Mouse (Mus musculus): ENCODE results near the gene Dzip1.

Dzip1 gene

GRCm38 (mm10) chr14:118868102-118868724 is 57.0 kb downstream of the Dzip1 start:
- no peak for DNase-seq (ENCODE audit: low spot score)

GRCm38 (mm10) chr14:118867366-118867765 is 57.9 kb downstream of the Dzip1 start:
- no peak for DNase-seq (ENCODE audit: low spot score)

- no peak for DNase-seq (ENCODE audit: low spot score)
Measured at GRCm38 (mm10) chr14:118866014-118866811, 59.0 kb downstream of the Dzip1 start.

GRCm38 (mm10) chr14:118864905-118865304 is 60.4 kb downstream of the Dzip1 start:
- no peak for DNase-seq (ENCODE audit: low spot score)

- DNase-seq (ENCODE audit: low spot score) = no peak
Measured at GRCm38 (mm10) chr14:118862253-118862652, 63.0 kb downstream of the Dzip1 start.

GRCm38 (mm10) chr14:118858318-118858717 is 66.9 kb downstream of the Dzip1 start:
- no peak for DNase-seq (ENCODE audit: low spot score)

- DNase-seq (ENCODE audit: low spot score) = no peak
Measured at GRCm38 (mm10) chr14:118856563-118856962, 68.7 kb downstream of the Dzip1 start.

GRCm38 (mm10) chr14:118855141-118855800 is 70.0 kb downstream of the Dzip1 start:
- no peak for DNase-seq (ENCODE audit: low spot score)

GRCm38 (mm10) chr14:118854371-118855114 is 70.7 kb downstream of the Dzip1 start:
- peak; percentile 30 for DNase-seq (ENCODE audit: low spot score)

GRCm38 (mm10) chr14:118851496-118852107 is 73.7 kb downstream of the Dzip1 start:
- no peak for DNase-seq (ENCODE audit: low spot score)

- no peak for DNase-seq (ENCODE audit: low spot score)
Measured at GRCm38 (mm10) chr14:118850696-118851035, 74.6 kb downstream of the Dzip1 start.

- no peak for DNase-seq (ENCODE audit: low spot score)
Measured at GRCm38 (mm10) chr14:118850011-118850695, 75.1 kb downstream of the Dzip1 start.

- no peak for DNase-seq (ENCODE audit: low spot score)
Measured at GRCm38 (mm10) chr14:118848171-118848570, 77.1 kb downstream of the Dzip1 start.

- no peak for DNase-seq (ENCODE audit: low spot score)
Measured at GRCm38 (mm10) chr14:118846834-118847233, 78.4 kb downstream of the Dzip1 start.

GRCm38 (mm10) chr14:118842353-118842752 is 82.9 kb downstream of the Dzip1 start:
- no peak for DNase-seq (ENCODE audit: low spot score)

- no peak for DNase-seq (ENCODE audit: low spot score)
Measured at GRCm38 (mm10) chr14:118840027-118840426, 85.2 kb downstream of the Dzip1 start.

GRCm38 (mm10) chr14:118839416-118839815 is 85.8 kb downstream of the Dzip1 start:
- DNase-seq (ENCODE audit: low spot score) = no peak

GRCm38 (mm10) chr14:118838556-118839120 is 86.6 kb downstream of the Dzip1 start:
- DNase-seq (ENCODE audit: low spot score) = no peak

GRCm38 (mm10) chr14:118836754-118837153 is 88.5 kb downstream of the Dzip1 start:
- DNase-seq (ENCODE audit: low spot score) = no peak

GRCm38 (mm10) chr14:118836145-118836544 is 89.1 kb downstream of the Dzip1 start:
- no peak for DNase-seq (ENCODE audit: low spot score)

GRCm38 (mm10) chr14:118834313-118834712 is 90.9 kb downstream of the Dzip1 start:
- no peak for DNase-seq (ENCODE audit: low spot score)

Measured in MN1 (cell line).